Mouse (Mus musculus) cerebellum, postnatal 25 days (tissue): ENCODE data around the gene Pdxp.
"Not testable (repeated sequence)": the region's sequence is repeated elsewhere in the genome, so short reads cannot be mapped to it uniquely, and the experiment has no call there.

Experiments used
- DNase-seq, 2 experiments: peaks; one replicate each; pipeline ENCODE4 v3.0.0; 2021; ENCODE audit warnings: mixed read lengths in 2 of 2

Pdxp gene

GRCm38 (mm10) chr15:78913632-78914090, at the start of gene Pdxp:
TSS of gene Pdxp (plus strand) at chr15:78913919.
- DNase-seq: peak; percentile 97 to 99

DNA sequence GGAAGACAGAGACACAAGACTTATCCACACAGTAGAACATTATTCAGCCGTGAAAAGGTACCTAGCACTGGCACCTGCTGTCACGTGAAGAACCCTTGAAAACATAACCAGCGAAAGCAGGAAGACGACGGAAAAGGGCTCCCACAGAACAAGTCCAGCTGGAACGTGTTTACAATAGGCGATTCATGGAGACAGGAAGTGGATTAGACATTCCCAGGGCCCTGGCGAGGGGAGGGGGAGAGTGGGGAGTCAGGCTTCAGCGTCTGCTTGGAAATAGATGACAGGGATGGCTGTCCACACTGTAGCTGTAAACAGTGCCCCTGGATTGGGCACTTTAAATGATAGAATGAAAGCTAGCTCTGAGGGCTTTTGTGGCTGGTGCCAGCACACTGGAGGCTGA, 45.3 kb upstream of the Pdxp start:
- DNase-seq: no peak

- no peak for DNase-seq
Observed at GRCm38 (mm10) chr15:78868826-78869233, 44.9 kb upstream of the Pdxp start.

GRCm38 (mm10) chr15:78869775-78870174, 43.9 kb upstream of the Pdxp start:
- DNase-seq: peak; percentile 62 to 74

DNA sequence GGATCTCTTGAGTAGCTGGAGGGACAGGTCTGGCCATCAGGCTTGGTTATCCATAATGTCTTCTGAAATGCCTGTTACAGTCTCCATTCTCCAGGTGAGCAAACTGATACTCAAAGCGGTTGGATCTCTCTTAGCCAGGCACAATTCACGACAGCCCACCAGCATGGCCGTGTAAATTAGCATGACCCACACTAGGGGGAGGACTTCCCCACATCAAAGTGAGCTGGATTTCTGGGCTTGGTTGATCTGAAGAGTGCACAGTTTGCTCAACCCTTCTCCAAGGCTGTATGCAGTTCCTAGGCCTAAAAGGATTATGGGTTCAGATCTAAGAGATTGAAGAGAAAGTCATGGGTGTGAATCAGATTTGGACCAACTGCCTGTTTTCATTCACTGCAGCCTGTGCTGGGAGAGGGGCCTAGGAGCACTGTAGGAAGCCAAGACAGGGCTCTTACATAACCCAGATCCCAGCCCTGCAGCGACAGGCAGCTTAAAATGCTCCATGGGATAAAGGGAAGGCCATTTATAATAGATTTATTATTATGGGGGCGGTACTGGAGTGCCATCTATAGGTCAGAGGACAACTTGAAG, 41.6 kb upstream of the Pdxp start:
- no peak for DNase-seq

- DNase-seq: no peak
Observed at GRCm38 (mm10) chr15:78873803-78874435, 39.8 kb upstream of the Pdxp start.

GRCm38 (mm10) chr15:78874989-78875388, 38.7 kb upstream of the Pdxp start:
- DNase-seq: no peak

DNA sequence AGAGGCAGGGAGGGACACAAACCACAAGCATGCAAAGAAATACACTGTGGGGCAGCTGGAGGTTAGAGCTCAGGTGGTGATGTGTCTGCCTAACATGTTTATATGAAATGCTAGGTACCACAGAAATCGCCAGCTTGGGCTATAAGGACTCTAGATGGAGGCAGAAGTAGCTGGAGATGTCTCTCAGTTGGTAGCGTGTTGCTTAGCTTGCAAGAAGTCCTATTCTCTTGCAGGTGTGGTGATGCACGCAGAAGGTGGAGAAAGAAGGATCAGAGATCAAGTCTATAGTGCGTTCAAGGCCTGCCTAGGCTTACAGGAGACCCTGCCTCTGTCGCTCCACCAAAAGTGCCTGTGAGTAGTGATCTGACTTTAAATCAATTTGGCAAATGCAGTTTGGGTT, 38.2 kb upstream of the Pdxp start:
- no peak for DNase-seq

DNA sequence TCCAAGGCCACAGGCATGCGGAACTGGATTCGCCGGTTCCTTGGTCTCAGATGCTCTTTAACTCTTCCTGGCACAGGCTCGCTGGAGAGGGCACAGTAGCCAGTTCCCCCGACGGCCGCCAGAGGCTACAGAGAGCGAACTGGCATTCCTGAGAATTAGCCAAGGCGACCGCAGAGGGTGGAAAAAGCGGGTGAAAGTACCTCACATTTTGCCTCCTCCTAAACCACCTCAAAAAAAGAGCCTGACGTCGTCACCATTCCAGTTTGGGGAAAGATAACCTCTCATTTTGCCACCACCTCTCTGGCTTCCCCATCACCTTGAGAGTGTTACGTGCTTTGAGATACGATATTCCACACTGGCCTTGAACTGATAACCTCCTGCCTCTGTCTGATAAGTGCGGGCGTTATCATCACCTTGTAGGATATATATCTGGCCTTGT, 37.4 kb upstream of the Pdxp start:
- DNase-seq: peak; percentile 87 to 91

DNA sequence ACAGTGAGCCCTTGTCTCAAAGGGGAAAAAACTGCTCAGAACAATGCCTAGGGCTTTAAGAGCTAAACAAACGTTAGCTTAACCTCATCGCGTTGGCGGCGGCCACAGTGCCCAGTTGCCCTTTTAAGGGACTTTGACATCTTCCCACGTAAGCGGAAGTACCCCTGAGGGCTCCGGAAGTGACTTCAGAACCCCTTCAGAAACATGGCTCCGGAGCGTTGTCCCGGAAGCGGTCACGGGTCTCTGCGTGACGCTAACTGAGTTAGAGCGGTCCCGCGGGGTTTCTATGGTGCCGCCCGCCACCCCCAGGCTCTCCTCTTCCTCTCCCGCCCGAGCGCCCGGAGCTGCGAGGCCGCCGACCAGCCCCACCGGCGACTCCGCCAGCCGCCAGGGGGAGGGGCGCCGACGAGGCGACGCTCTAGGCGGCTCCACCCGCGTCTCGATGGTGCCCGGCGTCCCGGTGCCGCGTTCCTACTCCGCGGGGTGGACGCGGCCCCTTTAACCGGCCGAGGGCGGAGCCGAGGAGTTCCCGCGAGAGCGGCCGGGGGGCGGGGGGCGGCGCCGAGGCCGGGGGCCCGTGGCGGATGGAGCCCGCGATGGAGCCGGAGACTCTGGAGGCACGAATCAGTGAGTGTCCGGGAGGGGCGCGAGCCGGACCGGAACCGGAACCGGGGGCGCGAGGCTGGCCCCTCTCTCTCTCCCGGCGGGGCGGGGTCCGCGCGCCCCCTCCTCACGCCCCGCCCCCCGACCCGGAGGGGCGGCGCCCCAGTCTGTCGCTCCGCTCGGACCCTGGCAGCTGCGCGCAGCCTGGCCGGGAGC, 36.5 kb upstream of the Pdxp start, which contains the start of gene Gga1:
Gene Gga1, plus strand, starts transcription at position 200 of the 819 bp plus-strand sequence.
- DNase-seq: peak; percentile 94 to 97

DNA sequence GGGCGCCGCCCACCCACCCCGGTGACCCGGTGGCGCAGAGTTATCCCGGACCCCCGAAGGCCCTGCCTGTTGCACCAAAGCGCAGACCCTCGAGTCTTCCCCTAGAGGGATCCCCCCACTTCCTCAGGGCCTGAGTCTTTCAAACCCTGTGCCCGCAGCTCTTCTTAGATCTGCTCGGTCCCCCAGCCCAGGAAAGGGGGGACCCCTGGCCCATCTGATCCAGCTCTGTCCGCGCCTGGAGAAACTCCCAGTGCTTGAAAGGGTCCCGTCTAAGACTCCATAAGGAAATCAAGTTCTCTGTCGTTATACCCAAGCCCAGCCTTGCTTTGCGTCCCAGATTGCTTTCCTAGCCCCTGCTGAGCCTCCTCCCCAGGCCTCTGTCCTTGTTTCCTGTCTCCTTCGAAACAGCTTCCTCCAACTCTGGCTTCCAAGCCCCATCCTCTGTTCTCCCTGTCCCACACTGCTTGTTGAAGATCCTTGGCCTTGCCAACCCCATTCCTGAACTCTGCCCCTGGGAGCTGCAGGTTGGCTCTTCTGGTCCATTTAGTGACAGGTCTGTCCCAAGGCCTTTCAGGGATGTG, 35.8 kb upstream of the Pdxp start:
- peak in 1 of 2 experiments; percentile 41 for DNase-seq

GRCm38 (mm10) chr15:78878792-78879516, 34.8 kb upstream of the Pdxp start:
- not testable (repeated sequence) for DNase-seq

- DNase-seq: no peak
Observed at GRCm38 (mm10) chr15:78880432-78880831, 33.3 kb upstream of the Pdxp start.

GRCm38 (mm10) chr15:78881828-78882227, 31.9 kb upstream of the Pdxp start:
- DNase-seq: no peak

DNA sequence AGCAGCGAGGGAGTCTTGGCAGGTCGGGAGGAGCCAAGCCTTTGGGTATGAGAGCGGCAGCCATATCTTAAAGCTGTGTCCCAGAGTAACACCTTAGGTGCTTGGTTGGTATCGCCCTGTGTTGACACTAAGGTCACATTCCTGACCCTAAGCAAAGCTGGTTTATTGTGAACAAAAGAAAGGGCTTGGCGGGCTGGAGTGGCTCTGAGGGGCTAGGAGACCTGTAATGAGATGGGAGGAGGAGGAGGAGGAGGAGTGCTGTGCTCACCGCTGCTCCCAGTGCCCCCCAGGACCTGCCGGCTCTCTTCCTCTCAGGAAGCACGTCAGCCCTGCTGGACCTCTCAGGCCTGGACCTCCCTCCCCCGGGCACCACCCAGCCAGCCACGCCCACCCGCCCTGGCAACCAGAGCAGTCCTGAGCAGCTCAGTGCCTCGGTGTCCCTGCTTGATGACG, 24.3 kb upstream of the Pdxp start:
- DNase-seq: no peak

DNA sequence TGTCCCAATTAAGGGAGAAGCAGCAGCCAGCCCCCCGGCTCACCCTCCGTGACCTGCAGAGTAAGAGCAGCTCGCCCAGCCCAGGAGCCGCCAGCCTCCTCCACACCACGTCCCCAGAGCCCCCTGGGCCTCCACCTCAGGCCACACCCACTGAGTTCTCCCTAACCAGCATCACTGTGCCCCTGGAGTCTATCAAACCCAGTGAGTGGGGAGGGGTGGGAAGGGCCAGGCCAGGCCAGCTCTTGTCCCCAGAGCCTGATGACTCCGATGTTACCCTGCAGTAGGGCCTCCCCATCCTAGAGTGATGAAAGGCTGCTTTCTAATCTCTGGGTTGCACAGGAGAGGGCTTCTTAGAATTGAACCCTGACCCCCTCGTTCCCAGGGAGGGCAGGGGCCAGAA, 21.3 kb upstream of the Pdxp start:
- no peak for DNase-seq

- DNase-seq: no peak
Observed at GRCm38 (mm10) chr15:78894726-78895125, 19.0 kb upstream of the Pdxp start.

DNA sequence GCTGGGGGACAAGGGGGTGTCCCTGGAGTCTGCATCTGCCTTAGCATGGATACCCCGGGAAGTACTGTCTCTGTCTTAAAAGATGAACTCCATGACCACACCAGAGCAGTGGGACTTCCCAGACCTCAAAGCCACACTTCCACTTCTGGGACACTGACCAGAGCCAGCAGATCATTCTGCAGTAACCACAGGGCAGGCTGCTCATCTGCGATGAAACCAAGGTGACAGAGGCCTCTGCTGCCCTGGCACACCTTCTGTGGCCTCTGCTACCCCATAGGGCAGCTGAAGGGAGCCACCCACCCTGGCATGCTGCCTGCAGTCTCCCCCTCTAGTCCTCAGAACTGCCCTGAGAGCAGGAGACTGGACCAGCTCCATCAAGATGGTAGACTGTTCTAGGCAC, 18.0 kb upstream of the Pdxp start:
- no peak for DNase-seq

DNA sequence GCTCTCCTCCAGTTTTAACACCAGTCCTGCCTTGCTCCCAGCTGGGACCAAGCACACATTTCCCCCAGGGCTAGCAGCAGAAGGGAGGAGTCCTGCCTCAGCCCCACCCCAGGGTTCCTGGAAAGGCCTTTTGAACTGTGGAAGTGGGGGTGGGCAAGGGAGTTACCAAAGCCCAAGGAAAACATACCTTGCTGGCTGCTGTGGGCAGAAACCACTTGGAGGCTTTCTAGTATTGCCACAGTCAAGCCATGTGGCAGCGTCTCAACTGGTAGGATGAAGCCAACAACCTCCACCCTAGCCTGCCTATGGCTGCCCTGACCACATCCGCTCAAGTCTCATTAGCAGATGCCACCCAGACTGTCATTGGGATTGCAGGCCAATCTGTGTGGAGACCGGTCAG, 17.6 kb upstream of the Pdxp start:
- no peak for DNase-seq

- DNase-seq: no peak
Observed at GRCm38 (mm10) chr15:78897488-78897887, 16.2 kb upstream of the Pdxp start.

- DNase-seq: no peak
Observed at GRCm38 (mm10) chr15:78898507-78899001, 15.2 kb upstream of the Pdxp start.

DNA sequence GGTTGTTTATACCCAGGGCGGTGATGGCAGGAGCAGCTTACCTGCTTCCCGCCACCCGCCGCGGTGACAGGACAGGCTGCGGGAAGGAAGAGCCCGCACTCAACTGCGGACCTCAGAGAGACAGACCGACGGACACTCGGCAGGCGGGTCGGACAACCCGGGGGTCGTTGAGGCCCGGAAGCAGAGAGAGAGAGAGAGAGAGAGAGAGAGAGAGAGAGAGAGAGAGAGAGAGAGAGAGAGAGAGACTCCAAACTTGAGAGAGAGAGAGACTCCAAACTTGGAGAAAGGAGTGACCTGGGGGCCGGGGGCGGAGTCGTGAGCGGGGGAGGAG, 14.3 kb upstream of the Pdxp start, which contains the start of gene Gm49510:
Gene Gm49510, plus strand, starts transcription at position 259 of the 331 bp plus-strand sequence.
- DNase-seq: no peak
